Mouse (Mus musculus): ENCODE measurements around the gene Lin52.

Gene Lin52

GRCm38 (mm10) chr12:84450718-84451646 lies at the start of gene Lin52, which contains the start of gene Aldh6a1:
Gene Lin52, plus strand, starts transcription at chr12:84451422.
Gene Aldh6a1, minus strand, starts transcription at chr12:84451004.
- no peaks in the 10 kb centered on the region; the same call in 1 of the 2 replicates for H3K27me3 ChIP-seq (ENCODE audit: control insufficient read depth, insufficient read depth, low read length, poor library complexity, severe bottlenecking)
- DNase-seq (ENCODE audit: low read depth, low spot score) = peak; percentile 99
- H3K36me3 ChIP-seq (ENCODE audit: control insufficient read depth, insufficient read depth, low read length, poor library complexity, severe bottlenecking) = no peaks in the 10 kb centered on the region

DNA sequence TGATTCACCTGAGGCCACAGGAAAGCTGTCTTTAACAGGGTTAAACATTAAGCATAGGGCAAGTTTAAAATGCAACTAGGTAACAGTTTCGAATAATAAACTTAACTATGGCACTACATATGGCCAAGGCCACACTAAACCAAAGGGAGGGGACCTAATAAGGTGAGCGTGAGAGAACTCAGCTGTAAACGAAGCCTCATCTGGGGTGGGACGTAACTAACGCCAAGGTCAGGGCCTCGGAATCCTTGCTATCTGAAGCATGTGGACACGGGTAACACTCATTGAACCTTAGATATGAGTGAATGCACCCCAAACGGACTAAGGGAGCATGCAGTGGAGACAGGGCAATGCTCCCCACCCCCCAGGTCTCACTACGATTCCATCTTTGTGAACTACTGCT lies 48.3 kb upstream of the Lin52 start:
- DNase-seq (ENCODE audit: low read depth, low spot score) = no peak
- no peaks in the 10 kb centered on the region for H3K27me3 ChIP-seq (ENCODE audit: control insufficient read depth, insufficient read depth, low read length, poor library complexity, severe bottlenecking)
- H3K36me3 ChIP-seq (ENCODE audit: control insufficient read depth, insufficient read depth, low read length, poor library complexity, severe bottlenecking) = peaks cover 7% of the 10 kb centered on the region

DNA sequence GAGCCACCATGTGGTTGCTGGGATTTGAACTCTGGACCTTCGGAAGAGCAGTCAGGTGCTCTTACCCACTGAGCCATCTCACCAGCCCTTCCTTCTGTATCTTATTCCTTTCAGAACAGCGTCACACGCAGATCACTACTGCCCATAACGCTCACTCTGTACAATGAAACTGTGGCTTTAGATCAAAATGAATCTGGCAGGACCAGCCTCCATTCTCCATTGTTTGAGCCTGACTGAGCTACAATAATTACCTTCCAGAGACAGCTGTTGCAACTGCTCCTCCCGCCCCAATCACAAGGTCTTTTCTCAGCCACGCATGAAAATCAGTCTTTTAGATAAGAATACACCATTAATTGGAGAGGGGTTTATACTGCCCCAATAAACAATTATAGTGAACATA lies 46.7 kb upstream of the Lin52 start:
- DNase-seq (ENCODE audit: low read depth, low spot score) = no peak
- Histone ChIP-seq H3K36me3 (ENCODE audit: control insufficient read depth, insufficient read depth, low read length, poor library complexity, severe bottlenecking) (peaks cover 7% of the 10 kb centered on the region), H3K27me3 (ENCODE audit: control insufficient read depth, insufficient read depth, low read length, poor library complexity, severe bottlenecking) (no peaks in the 10 kb centered on the region)

GRCm38 (mm10) chr12:84407259-84407658 lies 44.0 kb upstream of the Lin52 start:
- Histone ChIP-seq H3K27me3 (ENCODE audit: control insufficient read depth, insufficient read depth, low read length, poor library complexity, severe bottlenecking) (no peaks in the 10 kb centered on the region), H3K36me3 (ENCODE audit: control insufficient read depth, insufficient read depth, low read length, poor library complexity, severe bottlenecking) (peaks cover 4% of the 10 kb centered on the region; the same call in 1 of the 2 replicates)
- no peak for DNase-seq (ENCODE audit: low read depth, low spot score)

GRCm38 (mm10) chr12:84407874-84408818 lies 43.1 kb upstream of the Lin52 start:
- DNase-seq (ENCODE audit: low read depth, low spot score) = peak; percentile 82
- Histone ChIP-seq H3K36me3 (ENCODE audit: control insufficient read depth, insufficient read depth, low read length, poor library complexity, severe bottlenecking) (no peaks in the 10 kb centered on the region), H3K27me3 (ENCODE audit: control insufficient read depth, insufficient read depth, low read length, poor library complexity, severe bottlenecking) (no peaks in the 10 kb centered on the region)

DNA sequence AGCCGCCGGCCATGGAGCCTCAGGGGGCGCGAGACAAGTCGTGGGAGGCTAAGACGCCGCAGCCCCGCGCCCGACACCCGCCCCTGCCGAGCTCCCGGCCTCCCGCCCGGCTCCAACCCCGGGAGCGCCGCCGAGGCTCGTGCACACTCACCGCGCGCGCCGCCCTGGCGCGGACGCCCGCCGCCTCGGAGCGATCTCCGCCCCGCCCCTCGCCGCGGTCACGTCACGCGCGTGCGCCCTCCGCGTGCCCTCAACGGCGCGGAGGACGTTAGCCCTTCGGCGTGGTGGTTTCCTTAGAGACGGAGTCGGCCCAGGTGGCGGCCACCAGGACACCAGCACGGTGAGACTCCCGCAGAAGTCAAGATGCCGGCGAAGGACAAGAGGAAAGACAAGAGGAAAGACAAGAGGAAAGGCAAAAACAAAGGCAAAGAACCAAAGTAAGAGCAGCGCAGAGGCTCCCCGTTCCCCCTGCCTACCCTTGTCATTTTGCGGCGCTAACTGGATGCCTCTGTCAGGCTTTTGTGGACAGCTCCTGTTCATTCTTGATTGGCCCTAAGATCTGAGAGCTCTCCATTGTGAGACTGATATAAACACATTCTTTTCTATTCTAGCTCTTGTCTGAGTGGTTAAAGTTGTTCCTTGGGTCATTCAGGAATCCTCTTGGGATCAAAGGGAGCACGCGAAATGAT lies 42.3 kb upstream of the Lin52 start, which contains the start of the genes Entpd5 and Bbof1:
Gene Entpd5, minus strand, starts transcription at position 211 of the 689 bp plus-strand sequence.
Gene Bbof1, plus strand, starts transcription at position 253 of the 689 bp plus-strand sequence.
- no peaks in the 10 kb centered on the region for H3K36me3 ChIP-seq (ENCODE audit: control insufficient read depth, insufficient read depth, low read length, poor library complexity, severe bottlenecking)
- DNase-seq (ENCODE audit: low read depth, low spot score) = peak; percentile 91

DNA sequence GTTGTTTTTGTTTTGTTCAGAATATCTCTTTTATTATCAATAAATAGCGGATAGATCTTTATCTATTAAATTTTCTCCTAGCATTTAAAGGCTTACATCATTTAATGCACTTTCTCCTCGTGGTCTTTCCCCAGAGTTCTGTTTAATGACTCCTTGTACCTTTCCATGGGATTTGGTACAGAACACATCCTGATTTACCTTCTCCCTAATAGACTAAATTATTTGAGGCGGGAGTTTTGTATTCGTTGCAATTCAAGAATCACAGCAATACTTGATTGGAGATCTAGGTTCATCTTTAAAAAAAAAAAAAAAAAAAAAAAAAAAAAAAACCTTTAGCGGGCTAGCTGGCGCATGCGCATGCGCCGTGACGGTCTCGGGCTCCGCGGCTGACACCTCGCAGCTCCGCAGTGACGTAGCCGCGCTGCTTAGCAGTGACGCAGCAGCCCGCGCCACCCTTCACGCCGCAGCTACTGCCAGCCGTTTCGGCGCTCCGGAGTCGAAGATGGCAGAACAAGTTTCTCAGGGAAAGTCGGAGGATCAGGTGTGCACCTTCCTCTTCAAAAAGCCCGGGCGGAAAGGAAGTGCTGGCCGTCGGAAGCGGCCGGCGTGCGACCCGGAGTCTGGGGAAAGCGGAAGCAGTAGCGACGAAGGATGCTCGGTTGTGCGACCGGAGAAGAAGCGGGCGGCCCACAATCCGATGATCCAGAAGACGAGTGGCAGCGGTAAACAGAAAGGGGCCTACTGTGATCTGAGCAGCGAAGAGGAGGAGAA lies 34.2 kb upstream of the Lin52 start, which contains the start of gene Rnf113a2:
Gene Rnf113a2, plus strand, starts transcription at position 363 of the 771 bp plus-strand sequence.
- Histone ChIP-seq H3K27me3 (ENCODE audit: control insufficient read depth, insufficient read depth, low read length, poor library complexity, severe bottlenecking) (no peaks in the 10 kb centered on the region), H3K36me3 (ENCODE audit: control insufficient read depth, insufficient read depth, low read length, poor library complexity, severe bottlenecking) (no peaks in the 10 kb centered on the region)
- peak; percentile 96 for DNase-seq (ENCODE audit: low read depth, low spot score)

More for the DNA sequence above, 42.3 kb upstream of the Lin52 start, which contains the start of the genes Entpd5 and Bbof1:
- no peaks in the 10 kb centered on the region for H3K27me3 ChIP-seq (ENCODE audit: control insufficient read depth, insufficient read depth, low read length, poor library complexity, severe bottlenecking)

- no peak for DNase-seq (ENCODE audit: low read depth, low spot score)
- Histone ChIP-seq H3K27me3 (ENCODE audit: control insufficient read depth, insufficient read depth, low read length, poor library complexity, severe bottlenecking) (no peaks in the 10 kb centered on the region), H3K36me3 (ENCODE audit: control insufficient read depth, insufficient read depth, low read length, poor library complexity, severe bottlenecking) (no peaks in the 10 kb centered on the region)
These were observed 33.7 kb upstream of the Lin52 start for GRCm38 (mm10) chr12:84417605-84417922.

DNA sequence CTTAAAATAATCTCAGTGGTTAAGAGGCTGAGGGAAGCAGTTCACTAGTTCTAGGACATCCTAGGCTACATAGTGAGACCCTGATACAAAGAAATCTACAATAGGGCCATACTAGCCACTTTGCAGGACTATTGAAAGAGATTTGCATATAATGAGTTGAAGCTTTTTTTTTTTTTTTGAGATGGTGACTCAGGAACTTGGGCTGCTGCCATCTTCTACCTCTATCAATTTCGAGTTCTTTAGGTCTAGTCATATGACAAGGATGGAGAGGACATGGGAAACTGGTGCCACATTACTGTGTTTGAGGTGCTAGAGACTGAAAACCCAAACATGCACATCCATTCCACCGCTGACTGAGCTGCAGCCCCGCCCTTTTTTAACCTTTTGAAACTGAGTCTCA lies 27.2 kb upstream of the Lin52 start:
- no peaks in the 10 kb centered on the region for H3K36me3 ChIP-seq (ENCODE audit: control insufficient read depth, insufficient read depth, low read length, poor library complexity, severe bottlenecking)
- no peak for DNase-seq (ENCODE audit: low read depth, low spot score)
- no peaks in the 10 kb centered on the region for H3K27me3 ChIP-seq (ENCODE audit: control insufficient read depth, insufficient read depth, low read length, poor library complexity, severe bottlenecking)

DNA sequence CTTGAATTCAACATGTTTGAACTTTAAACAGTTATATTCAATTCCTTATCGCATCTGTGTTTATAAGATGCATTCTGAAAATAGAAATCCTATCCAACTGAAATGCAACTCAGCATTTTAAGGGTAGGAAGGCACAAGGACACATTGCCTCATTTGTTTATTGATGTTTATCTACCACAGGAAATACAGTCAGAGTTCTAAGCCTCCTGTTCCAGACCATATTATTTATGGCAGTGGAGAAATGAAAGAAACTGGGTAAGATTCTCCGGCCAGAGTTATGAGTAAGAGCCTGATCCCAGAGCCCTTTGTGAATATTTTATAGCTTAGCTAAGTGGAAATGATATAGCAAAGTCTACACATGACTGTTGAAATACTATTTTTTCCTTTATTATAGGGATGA lies 21.4 kb upstream of the Lin52 start:
- Histone ChIP-seq H3K27me3 (ENCODE audit: control insufficient read depth, insufficient read depth, low read length, poor library complexity, severe bottlenecking) (no peaks in the 10 kb centered on the region), H3K36me3 (ENCODE audit: control insufficient read depth, insufficient read depth, low read length, poor library complexity, severe bottlenecking) (peaks cover 4% of the 10 kb centered on the region; the same call in 1 of the 2 replicates)
- DNase-seq (ENCODE audit: low read depth, low spot score) = no peak

DNA sequence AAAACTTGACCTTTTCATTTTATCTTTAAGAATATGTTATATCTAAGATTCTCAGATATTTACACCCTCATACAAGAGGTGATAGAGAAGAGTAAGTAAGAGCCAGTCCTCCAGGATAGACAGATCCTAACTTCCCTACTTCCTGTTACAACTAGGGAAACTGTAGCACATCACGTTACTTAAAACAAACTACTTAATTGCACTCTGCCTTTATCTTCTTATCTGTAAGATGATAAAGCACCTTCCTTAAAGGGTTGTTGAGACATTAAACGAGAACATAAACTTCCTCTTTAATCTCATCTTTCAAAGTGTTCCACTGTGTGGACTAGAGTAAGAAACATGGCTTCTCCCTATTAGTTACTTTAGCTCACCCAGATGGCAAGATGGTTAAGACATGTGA lies 12.5 kb upstream of the Lin52 start:
- DNase-seq (ENCODE audit: low read depth, low spot score) = no peak
- H3K27me3 ChIP-seq (ENCODE audit: control insufficient read depth, insufficient read depth, low read length, poor library complexity, severe bottlenecking) = no peaks in the 10 kb centered on the region
- H3K36me3 ChIP-seq (ENCODE audit: control insufficient read depth, insufficient read depth, low read length, poor library complexity, severe bottlenecking) = peaks cover 4% of the 10 kb centered on the region; the same call in 1 of the 2 replicates

GRCm38 (mm10) chr12:84442526-84442925 lies 8.7 kb upstream of the Lin52 start:
- no peaks in the 10 kb centered on the region for H3K27me3 ChIP-seq (ENCODE audit: control insufficient read depth, insufficient read depth, low read length, poor library complexity, severe bottlenecking)
- DNase-seq (ENCODE audit: low read depth, low spot score) = no peak
- H3K36me3 ChIP-seq (ENCODE audit: control insufficient read depth, insufficient read depth, low read length, poor library complexity, severe bottlenecking) = peaks cover 3% of the 10 kb centered on the region; the same call in 1 of the 2 replicates

DNA sequence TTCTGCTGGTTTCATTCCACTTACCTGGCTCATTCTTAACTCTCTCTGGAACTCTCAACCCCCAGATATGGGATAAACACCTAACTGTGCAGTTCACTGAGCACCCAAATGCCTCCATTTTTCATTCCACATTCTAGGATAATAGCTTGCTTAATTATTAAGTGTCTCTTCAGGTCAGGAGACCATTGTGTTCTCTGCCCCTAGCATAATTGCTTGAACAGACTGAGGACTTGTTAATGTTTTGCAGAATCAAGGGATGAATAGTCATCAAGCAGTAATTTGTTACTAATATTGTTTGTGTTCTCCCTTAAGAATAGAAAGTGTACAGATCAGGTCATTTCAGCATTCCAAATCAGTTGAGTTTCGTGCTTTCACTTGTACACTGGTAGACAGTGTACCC lies 3.8 kb upstream of the Lin52 start:
- Histone ChIP-seq H3K27me3 (ENCODE audit: control insufficient read depth, insufficient read depth, low read length, poor library complexity, severe bottlenecking) (no peaks in the 10 kb centered on the region), H3K36me3 (ENCODE audit: control insufficient read depth, insufficient read depth, low read length, poor library complexity, severe bottlenecking) (no peaks in the 10 kb centered on the region)
- no peak for DNase-seq (ENCODE audit: low read depth, low spot score)
